Mouse (Mus musculus): ENCODE measurements around the gene Runx1.

DNA sequence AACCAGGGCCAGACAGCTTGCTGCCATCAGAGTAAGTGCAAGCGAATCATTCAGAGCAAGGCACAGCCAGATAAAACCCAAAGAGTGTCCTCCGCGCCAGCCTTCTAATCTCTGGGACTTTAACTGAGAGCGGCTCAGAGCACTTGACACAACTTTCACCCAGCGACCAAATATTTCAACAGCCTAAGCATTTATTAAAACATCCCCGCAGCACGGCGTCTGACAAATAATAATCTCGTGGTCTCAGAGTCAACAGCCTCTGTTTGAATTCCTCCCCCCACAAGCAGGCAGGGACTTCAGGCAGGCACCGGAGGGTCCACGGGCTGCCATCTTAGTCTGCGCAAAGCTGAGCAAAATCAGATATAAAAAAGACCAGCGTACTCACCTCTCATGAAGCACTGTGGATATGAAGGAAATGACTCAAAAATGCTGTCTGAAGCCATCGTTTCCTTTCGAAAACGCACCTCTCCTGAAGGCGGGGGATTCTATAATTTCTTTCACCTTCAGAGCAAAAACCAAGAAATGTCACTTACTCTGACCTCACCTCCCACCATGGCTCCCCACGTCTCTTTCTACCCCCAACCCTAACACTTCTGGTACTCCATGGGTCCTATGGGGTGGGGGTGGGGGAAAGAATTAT lies 625 bp downstream of the Runx1 start:
- TF ChIP-seq POLR2A (IDR thresholded peaks at IDR 0.05; ENCODE audit: control insufficient read depth, low read depth, low read length), result no peak
- TF ChIP-seq CTCF (IDR thresholded peaks at IDR 0.05; ENCODE audit: control insufficient read depth, insufficient read depth, insufficient replicate concordance, low read depth, low read length), result no peak
